Mouse (Mus musculus): ENCODE measurements around the gene Hspg2.
"Not testable (repeated sequence)": the region's sequence is repeated elsewhere in the genome, so short reads cannot be mapped to it uniquely, and the experiment has no call there.

Hspg2 gene

GRCm38 (mm10) chr4:137574469-137574868 is 105.9 kb downstream of the Hspg2 start, which contains the start of gene Ldlrad2:
Gene Ldlrad2, minus strand, starts transcription at chr4:137574569.
- no peak for DNase-seq (ENCODE audit: low read depth, low spot score)

- DNase-seq (ENCODE audit: low read depth, low spot score), result no peak
These were observed 108.9 kb downstream of the Hspg2 start for GRCm38 (mm10) chr4:137577486-137577885.

DNA sequence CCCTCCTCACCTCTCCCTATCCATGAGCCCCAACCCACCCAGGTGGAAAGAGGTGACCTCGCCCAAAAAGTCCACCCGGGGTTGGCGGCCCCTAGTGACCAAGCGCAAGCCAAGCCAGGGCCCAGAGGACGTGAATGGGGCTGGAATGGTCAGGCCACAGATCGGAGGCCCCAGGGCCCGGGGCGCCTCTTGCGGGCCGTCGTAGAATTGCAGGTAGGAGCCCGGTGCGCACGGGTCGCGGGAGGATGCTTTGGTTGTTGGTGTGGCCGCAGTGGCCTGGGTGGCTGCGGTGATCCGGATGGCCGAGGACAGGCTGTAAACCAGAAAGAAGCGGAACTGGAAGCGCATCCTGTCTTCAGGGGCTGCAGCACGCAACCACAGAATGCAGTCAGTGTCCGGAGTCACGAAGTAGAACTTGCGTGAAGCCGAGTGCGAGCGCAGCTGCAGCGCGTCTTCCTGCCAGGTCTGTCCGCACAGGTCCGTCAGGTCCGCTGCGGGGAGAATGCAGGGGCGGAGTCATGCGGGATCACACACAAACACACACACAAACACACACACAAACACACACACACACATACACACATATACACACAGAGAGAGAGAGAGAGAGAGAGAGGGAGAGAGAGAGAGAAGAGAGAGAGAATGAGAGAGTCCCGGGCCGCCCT is 109.7 kb downstream of the Hspg2 start:
- peak; percentile 53 for DNase-seq (ENCODE audit: low read depth, low spot score)

GRCm38 (mm10) chr4:137579789-137580188 is 111.2 kb downstream of the Hspg2 start:
- DNase-seq (ENCODE audit: low read depth, low spot score), result no peak

DNA sequence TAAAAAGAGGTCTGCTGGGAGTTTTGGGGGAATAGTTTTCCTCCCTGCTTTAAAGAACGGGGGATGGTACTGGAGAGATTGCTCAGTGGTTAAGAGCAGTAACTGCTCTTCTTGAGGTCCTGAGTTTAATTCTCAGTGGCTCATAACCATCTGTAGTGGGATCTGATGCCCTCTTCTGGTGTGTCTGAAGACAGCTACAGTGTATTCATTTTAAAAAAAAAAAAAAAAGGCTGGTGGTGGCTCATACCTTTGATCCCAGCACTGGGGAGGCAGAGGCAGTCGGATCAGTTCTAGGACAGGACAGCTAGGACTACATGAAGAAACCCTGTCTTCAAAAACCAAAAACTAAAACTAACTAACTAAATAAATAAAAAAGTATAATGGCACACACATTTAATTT is 111.7 kb downstream of the Hspg2 start:
- no peak for DNase-seq (ENCODE audit: low read depth, low spot score)

DNA sequence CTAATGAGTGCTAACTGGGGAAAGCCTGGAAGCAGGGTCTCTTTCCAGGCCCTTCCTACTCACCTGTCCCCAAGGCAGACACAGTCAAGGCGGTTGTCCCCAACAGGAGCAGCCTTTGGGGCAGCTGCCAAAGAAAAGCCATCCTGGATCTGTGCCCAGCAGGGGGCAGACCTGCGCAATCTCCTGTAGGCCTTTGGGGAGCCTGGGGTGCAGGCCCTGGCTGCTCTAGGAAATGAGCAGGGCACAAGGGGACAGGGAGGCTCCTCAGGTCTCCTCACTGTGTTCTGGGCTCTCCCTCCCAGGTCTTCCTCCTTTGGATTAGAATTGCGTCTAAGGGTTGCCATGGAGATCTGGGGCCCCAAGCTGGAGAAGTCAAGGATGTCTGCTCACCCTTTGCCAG is 113.2 kb downstream of the Hspg2 start:
- DNase-seq (ENCODE audit: low read depth, low spot score), result peak; percentile 71

- DNase-seq (ENCODE audit: low read depth, low spot score), result not testable (repeated sequence)
These were observed 120.5 kb downstream of the Hspg2 start for GRCm38 (mm10) chr4:137589095-137589494.

DNA sequence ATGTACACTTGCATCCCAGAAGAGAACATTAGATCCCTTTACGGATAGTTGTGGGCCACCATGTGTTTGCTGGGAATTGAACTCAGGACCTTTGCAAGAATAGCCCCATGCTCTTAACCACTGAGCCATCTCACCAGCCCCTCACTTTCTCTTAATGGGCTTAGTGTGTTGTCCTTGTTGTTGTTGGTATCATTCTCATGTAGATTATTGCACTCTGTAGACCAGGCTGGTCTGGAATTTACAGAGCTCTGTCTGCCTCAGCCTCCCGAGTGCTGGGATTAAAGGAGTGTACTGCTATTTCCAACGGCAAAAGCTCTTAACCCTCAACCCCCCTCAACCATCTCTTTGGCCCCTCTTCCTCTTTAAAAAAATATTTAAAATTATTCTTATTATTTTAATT is 121.0 kb downstream of the Hspg2 start:
- no peak for DNase-seq (ENCODE audit: low read depth, low spot score)

GRCm38 (mm10) chr4:137590961-137591360 is 122.4 kb downstream of the Hspg2 start:
- DNase-seq (ENCODE audit: low read depth, low spot score), result no peak

DNA sequence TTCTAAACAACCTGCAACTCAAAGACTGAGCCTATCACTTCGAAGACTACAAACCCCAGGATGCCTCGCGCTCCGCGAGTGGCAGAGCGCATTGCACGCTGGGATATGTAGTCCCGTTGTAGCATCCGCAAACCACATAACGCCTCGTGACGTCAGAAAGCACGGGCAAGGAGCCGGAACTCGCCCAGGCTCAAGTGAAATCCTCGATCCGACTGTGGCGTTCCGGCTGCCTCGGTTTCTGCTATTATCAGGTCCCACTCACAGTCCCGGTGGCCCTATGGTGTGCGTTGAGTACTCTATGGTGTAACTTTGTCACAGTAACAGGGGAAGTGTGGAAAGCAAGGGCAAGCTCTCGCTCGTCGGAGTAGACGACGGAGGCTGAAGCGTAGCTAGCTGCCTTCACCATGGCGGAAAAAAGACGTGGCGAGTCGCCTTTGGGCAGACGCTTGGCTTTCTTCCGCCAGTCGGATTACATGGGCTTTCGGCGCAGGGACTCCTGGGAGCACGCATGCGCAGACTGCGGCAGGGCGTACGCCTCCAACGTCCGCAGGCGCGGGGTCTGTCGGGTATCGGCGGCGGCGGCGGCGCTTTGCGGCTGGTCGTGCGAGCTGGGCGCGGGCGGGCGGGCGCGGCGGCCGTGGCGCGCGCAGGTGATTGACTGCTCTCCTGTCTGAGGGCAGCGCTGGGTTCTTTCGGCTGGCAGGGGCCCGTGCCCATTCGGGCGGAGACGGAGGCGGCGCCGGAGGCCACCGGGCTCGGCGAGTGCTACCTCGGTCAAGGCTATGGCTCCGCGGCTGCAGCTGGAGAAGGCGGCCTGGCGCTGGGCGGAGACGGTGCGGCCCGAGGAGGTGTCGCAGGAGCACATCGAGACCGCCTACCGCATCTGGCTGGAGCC is 125.3 kb downstream of the Hspg2 start, which contains the start of gene Usp48:
Gene Usp48, plus strand, starts transcription at position 155 of the 895 bp plus-strand sequence.
- peak; percentile 100 for DNase-seq (ENCODE audit: low read depth, low spot score)

- no peak for DNase-seq (ENCODE audit: low read depth, low spot score)
These were observed 126.1 kb downstream of the Hspg2 start for GRCm38 (mm10) chr4:137594496-137595270.

DNA sequence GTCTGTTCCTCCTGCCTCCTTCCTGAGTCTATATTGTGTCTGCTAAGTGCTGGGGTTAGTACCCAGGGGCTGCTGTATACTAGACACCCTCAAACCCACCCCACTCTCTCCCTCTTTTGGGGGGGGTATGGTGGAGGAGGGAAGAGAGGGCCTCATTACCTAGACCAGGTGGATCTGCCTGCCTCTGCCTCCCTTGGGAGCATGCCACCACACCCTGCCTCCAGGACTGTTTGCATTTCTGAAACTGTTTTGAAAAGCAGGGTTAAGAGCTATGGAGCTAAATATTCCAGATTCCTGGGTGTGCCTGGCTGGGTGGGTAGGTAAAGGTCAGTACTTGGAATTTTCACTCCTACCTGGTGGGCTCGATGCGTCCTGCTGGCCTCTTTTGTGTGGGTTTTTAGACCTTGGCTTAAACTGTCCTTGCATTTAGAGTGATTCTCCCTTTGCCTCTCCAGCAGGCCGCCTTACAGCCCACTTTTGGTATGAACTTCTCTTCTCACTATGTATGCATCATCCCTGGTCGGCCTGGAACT is 128.6 kb downstream of the Hspg2 start:
- DNase-seq (ENCODE audit: low read depth, low spot score), result no peak

- no peak for DNase-seq (ENCODE audit: low read depth, low spot score)
These were observed 130.0 kb downstream of the Hspg2 start for GRCm38 (mm10) chr4:137598577-137598976.

- DNase-seq (ENCODE audit: low read depth, low spot score), result no peak
These were observed 135.0 kb downstream of the Hspg2 start for GRCm38 (mm10) chr4:137603449-137604171.

DNA sequence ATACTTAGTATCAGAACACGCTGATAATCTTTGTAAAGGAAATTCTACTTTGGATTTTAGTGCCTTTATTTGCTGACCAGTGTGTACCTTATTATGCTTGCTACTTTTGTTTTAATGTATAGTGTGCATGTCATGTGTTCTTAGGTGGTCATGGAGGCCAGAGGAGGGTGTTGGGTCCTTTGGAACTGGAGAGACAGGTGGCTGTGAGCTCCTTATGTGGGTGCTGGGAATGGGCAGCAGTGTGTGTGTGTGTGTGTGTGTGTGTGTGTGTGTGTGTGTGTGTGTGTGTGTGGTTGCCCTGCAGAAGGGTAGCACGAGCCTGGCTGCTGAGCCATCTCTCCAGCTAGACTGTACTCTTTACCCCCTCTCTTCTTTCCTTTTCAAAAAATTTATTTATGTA is 138.5 kb downstream of the Hspg2 start:
- no peak for DNase-seq (ENCODE audit: low read depth, low spot score)

- DNase-seq (ENCODE audit: low read depth, low spot score), result no peak
These were observed 140.7 kb downstream of the Hspg2 start for GRCm38 (mm10) chr4:137609281-137609680.

DNA sequence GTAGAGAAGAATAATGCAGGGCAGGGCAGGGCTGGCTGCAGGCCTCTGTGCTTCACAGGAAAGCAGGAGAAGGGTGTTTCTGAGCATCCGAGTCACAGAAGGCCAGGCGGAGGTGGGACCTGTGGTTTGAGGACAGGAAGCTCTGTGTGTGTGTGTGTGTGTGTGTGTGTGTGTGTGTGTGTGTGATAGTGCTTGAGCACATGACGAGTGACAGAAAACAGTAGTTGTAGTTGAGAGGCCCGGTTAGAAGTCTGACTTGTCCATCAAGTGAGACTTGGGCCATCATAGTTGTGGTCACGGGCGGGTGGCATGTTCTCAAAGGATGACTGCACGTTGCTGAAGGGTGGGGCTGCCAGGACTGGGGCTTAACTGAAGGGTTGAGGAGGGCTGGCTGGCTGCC is 141.1 kb downstream of the Hspg2 start:
- peak; percentile 77 for DNase-seq (ENCODE audit: low read depth, low spot score)

- no peak for DNase-seq (ENCODE audit: low read depth, low spot score)
These were observed 141.7 kb downstream of the Hspg2 start for GRCm38 (mm10) chr4:137610256-137610655.
